ENCODE assay signal across 21 mouse cellular contexts in genomic region chr1:160054366-160055078, GRCm38 (mm10). TPM values are rescaled to one million over a fixed set of nuclear protein-coding genes. Genes with fewer than 3 reads are reported as not detected.
DNase-seq lines count a peak whose midpoint lies in the region; ATAC-seq and TF ChIP-seq lines count a peak whose summit lies in the region.
"Had no signal": no experiment of that assay in that cellular context is flagged by ENCODE, and none has a peak within 500 bp of the region (broad histone marks: within the 10 kb centered on the region; RNA-seq: fewer than 3 reads in every experiment).

No protein-coding gene starts in this region.

- WGBS in lung, embryonic 15.5 days, result 50% methylated on average over 5 of the region's 5 CpGs
- WGBS in liver, embryonic 16.5 days (ENCODE audit: insufficient replicate concordance), result 39% methylated on average over 5 of the region's 5 CpGs
- 61% methylated on average over 5 of the region's 5 CpGs for WGBS in stomach, postnatal 0 days

- H3K27me3 ChIP-seq in lung, embryonic 15.5 days, result no peaks in the 10 kb centered on the region
- no peaks in the 10 kb centered on the region for H3K27me3 ChIP-seq in liver, embryonic 16.5 days (ENCODE audit: control insufficient read depth, insufficient read depth, low read depth, low read length)
- H3K27me3 ChIP-seq in stomach, postnatal 0 days (ENCODE audit: control insufficient read depth, insufficient read depth, low read length), result no peaks in the 10 kb centered on the region
- H3K27me3 ChIP-seq: heart, embryonic 12.5 days; limb, embryonic 15.5 days; neural tube, embryonic 13.5 days had no signal

- no peak for ATAC-seq in lung, embryonic 15.5 days (ENCODE audit: borderline replicate concordance, extremely low read depth, low FRiP score, low TSS enrichment)
- ATAC-seq in liver, embryonic 16.5 days (ENCODE audit: low read depth), result 0 out of 2 replicates have a peak, but pooled peaks have one; percentile 12
- ATAC-seq in stomach, postnatal 0 days (ENCODE audit: low FRiP score, low TSS enrichment), result peak; percentile 11; the same call in 1 of the 2 replicates
- ATAC-seq in erythroblast, adult 5-6 weeks (replicated peaks; ENCODE audit: low FRiP score, poor library complexity, severe bottlenecking), result no peak

- H3K27ac ChIP-seq in lung, embryonic 15.5 days, result 0 out of 2 replicates have a peak overlapping the region, but pooled peaks have one; percentile 17
- H3K27ac ChIP-seq in brown adipose tissue, adult 24 weeks (replicated peaks; ENCODE audit: low read depth, low read length), result peak overlapping the region; percentile 63
- peak overlapping the region; percentile 62; the same call in 1 of the 2 replicates for H3K27ac ChIP-seq in liver, embryonic 16.5 days (ENCODE audit: low read length)
- peak overlapping the region; percentile 45; the same call in 1 of the 2 replicates for H3K27ac ChIP-seq in stomach, postnatal 0 days (replicated peaks)
- H3K27ac ChIP-seq: embryonic facial prominence, embryonic 10.5 days; hindbrain, embryonic 10.5 days; kidney, postnatal 0 days; limb, embryonic 15.5 days; macrophage; neural tube, embryonic 13.5 days had no signal

- H3K36me3 ChIP-seq in lung, embryonic 15.5 days, result no peaks in the 10 kb centered on the region
- no peaks in the 10 kb centered on the region for H3K36me3 ChIP-seq in liver, embryonic 16.5 days (ENCODE audit: control insufficient read depth, insufficient read depth)
- H3K36me3 ChIP-seq in stomach, postnatal 0 days (ENCODE audit: control insufficient read depth, insufficient read depth, low read length), result no peaks in the 10 kb centered on the region
- H3K36me3 ChIP-seq: embryonic facial prominence, embryonic 10.5 days; G1E; heart, embryonic 12.5 days; hindbrain, embryonic 10.5 days; limb, embryonic 15.5 days; neural tube, embryonic 13.5 days had no signal

- no peak overlapping the region for H3K9ac ChIP-seq in lung, embryonic 15.5 days
- H3K9ac ChIP-seq in liver, embryonic 16.5 days (ENCODE audit: low read depth, low read length), result no peak overlapping the region
- H3K9ac ChIP-seq in stomach, postnatal 0 days (ENCODE audit: low read length), result no peak overlapping the region
- H3K9ac ChIP-seq: heart, embryonic 12.5 days; limb, embryonic 15.5 days; neural tube, embryonic 13.5 days had no signal

- no peak overlapping the region for H3K4me2 ChIP-seq in lung, embryonic 15.5 days
- no peak overlapping the region for H3K4me2 ChIP-seq in liver, embryonic 16.5 days (ENCODE audit: low read depth, low read length)
- H3K4me2 ChIP-seq in stomach, postnatal 0 days (replicated peaks; ENCODE audit: low read depth), result no peak overlapping the region
- H3K4me2 ChIP-seq: heart, embryonic 12.5 days; limb, embryonic 15.5 days; neural tube, embryonic 13.5 days had no signal

- H3K4me1 ChIP-seq in lung, embryonic 15.5 days, result peaks cover 32% of the 10 kb centered on the region
- H3K4me1 ChIP-seq in brown adipose tissue, adult 24 weeks (ENCODE audit: control insufficient read depth, insufficient read depth, insufficient read length, low read length), result peaks cover 43% of the 10 kb centered on the region
- H3K4me1 ChIP-seq in liver, embryonic 16.5 days (ENCODE audit: control insufficient read depth, low read depth, low read length), result peaks cover 60% of the 10 kb centered on the region
- H3K4me1 ChIP-seq in stomach, postnatal 0 days (replicated peaks; ENCODE audit: control insufficient read depth, insufficient read depth), result no peaks in the 10 kb centered on the region
- H3K4me1 ChIP-seq: embryonic facial prominence, embryonic 10.5 days; hindbrain, embryonic 10.5 days; neural tube, embryonic 13.5 days had no signal

- no peak for DNase-seq in lung, postnatal 10 days
- no peak for DNase-seq in stomach, postnatal 0 days (ENCODE audit: low spot score)
- DNase-seq in cerebellum, adult 9-10 months, result no peak
- DNase-seq: adrenal gland, postnatal 25 days; cerebellum, postnatal 14 days; gastrocnemius, postnatal 14 days; layer of hippocampus, adult 9-11 months; right cerebral cortex, postnatal 4 days; thymus, postnatal 25 days had no signal

- H3K4me3 ChIP-seq in lung, embryonic 15.5 days, result no peak overlapping the region
- H3K4me3 ChIP-seq in brown adipose tissue, adult 24 weeks (ENCODE audit: insufficient read depth, low read depth, low read length), result no peak overlapping the region
- no peak overlapping the region for H3K4me3 ChIP-seq in liver, embryonic 16.5 days (ENCODE audit: low read depth, low read length)
- H3K4me3 ChIP-seq in stomach, postnatal 0 days (ENCODE audit: low read depth, low read length), result no peak overlapping the region
- H3K4me3 ChIP-seq: embryonic facial prominence, embryonic 10.5 days; heart, embryonic 12.5 days; hindbrain, embryonic 10.5 days; limb, embryonic 15.5 days; neural tube, embryonic 13.5 days had no signal

- TF ChIP-seq EP300 in stomach, postnatal 0 days (optimal IDR thresholded peaks at IDR 0.05), result no peak

- no peak for TF ChIP-seq CTCF in stomach, postnatal 0 days (IDR thresholded peaks at IDR 0.05; ENCODE audit: low read depth)

- H3K9me3 ChIP-seq in lung, embryonic 15.5 days, result no peaks in the 10 kb centered on the region
- H3K9me3 ChIP-seq in liver, embryonic 16.5 days (replicated peaks; ENCODE audit: control insufficient read depth, low read length), result no peaks in the 10 kb centered on the region
- no peaks in the 10 kb centered on the region for H3K9me3 ChIP-seq in stomach, postnatal 0 days (ENCODE audit: control insufficient read depth, low read length)
- H3K9me3 ChIP-seq: embryonic facial prominence, embryonic 10.5 days; G1E; heart, embryonic 12.5 days; hindbrain, embryonic 10.5 days; limb, embryonic 15.5 days; neural tube, embryonic 13.5 days had no signal

RNA-seq across cellular contexts. Expression of gene 4930523C07Rik, which starts 10.3 kb away (rescaled TPM):
- polyA plus RNA-seq in lung, embryonic 15.5 days (2015; fragmentation: Nextera tagmentation; extraction: Ambion mirVana), result 26.5 and 32.5 TPM in 2 replicates
- 11.0 and 15.0 TPM in 2 replicates for polyA plus RNA-seq in brown adipose tissue, adult 24 weeks (2012; ENCODE audit: insufficient read depth, insufficient read length, missing spikeins)
- polyA plus RNA-seq in liver, embryonic 16.5 days (2015; fragmentation: Nextera tagmentation; extraction: Ambion mirVana), result 23.8 and 26.8 TPM in 2 replicates
- 37.7 and 40.8 TPM in 2 replicates for polyA plus RNA-seq in stomach, postnatal 0 days (2015; fragmentation: Nextera tagmentation; extraction: Ambion mirVana)
- 11.7 and 14.2 TPM in 2 replicates for total RNA-seq in erythroblast, adult 5-6 weeks (2015; ENCODE audit: low replicate concordance)
- 30.2 and 31.4 TPM in 2 replicates for total RNA-seq in erythroblast, adult 5-6 weeks (2017; ENCODE audit: low replicate concordance)
- polyA plus RNA-seq: G1E had no signal

Comparison
In these comparisons a context has a peak if more than half of its experiments do, and no peak if none do; other contexts are left out.
1. ATAC-seq: peak in liver, embryonic 16.5 days (single experiment) and stomach, postnatal 0 days (single experiment); none in lung, embryonic 15.5 days (single experiment) and erythroblast, adult 5-6 weeks (single experiment).
2. Peak in every context shown above with its lines, with median percentiles within 50 percentile points of each other: H3K27ac ChIP-seq.